Mouse (Mus musculus): Measurements from ENCODE around the gene Gm44790. TPM values are rescaled to one million over a fixed set of nuclear protein-coding genes. Genes with fewer than 3 reads are reported as not detected.

Gene Gm44790
- polyA plus RNA-seq, 1 experiment from 2014 or later = not detected

DNA sequence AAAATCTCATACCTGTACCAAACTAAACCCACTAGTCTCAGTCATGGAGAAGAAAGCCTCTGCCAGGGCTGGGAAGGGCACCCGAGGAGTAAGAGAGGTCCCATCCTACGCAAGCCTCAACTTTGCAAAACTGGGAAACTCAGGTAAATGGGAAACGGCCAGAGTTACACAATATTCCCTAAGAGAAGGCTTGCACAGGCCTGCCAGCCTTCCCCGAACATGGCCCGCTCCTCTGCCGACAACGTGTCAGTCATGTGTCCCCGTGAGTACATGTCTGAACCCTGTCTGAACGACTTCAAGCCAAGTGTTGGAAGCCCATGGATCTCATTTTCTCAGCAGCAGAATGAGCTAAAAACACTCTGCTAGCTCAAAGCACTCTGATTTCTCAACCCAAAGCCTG lies 31.4 kb upstream of the Gm44790 start:
- H3K9me3 ChIP-seq = no peaks in the 10 kb centered on the region
- H3K9ac ChIP-seq = no peak overlapping the region
- no peak overlapping the region for H3K4me3 ChIP-seq
- no peaks in the 10 kb centered on the region for H3K27me3 ChIP-seq
- ATAC-seq (ENCODE audit: insufficient number of reproducible peaks, insufficient read depth, low FRiP score, low TSS enrichment) = no peak
- peaks cover 20% of the 10 kb centered on the region for H3K4me1 ChIP-seq
- 86% methylated on average over 9 of the region's 9 CpGs for WGBS
- no peak overlapping the region for H3K27ac ChIP-seq
- peaks cover 30% of the 10 kb centered on the region for H3K36me3 ChIP-seq
- H3K4me2 ChIP-seq (replicated peaks) = peak overlapping the region; percentile 87

DNA sequence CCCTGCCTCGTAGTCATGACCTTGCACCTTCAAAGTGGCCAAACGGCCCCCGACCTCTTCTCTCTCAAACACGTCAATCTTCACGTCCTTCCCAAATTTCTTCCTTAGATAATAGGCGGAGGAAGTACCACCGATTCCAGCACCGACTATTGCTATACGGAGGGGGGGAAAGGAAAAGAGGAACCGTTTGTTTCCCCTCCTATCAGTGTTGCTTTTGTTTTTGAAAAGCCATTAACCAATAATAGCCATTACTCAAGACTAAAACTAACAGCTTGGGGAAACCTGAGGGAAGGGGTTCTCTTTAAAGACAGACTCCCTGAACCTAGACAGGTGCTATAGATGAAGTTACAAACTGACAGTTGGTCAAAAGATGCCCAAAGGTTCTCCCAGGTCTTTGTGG lies 30.5 kb upstream of the Gm44790 start:
- Histone ChIP-seq H3K4me2 (replicated peaks) (peak overlapping the region; percentile 87), H3K4me3 (peak overlapping the region; percentile 91), H3K27me3 (no peaks in the 10 kb centered on the region), H3K36me3 (peaks cover 20% of the 10 kb centered on the region), H3K4me1 (peaks cover 20% of the 10 kb centered on the region), H3K27ac (no peak overlapping the region), H3K9me3 (no peaks in the 10 kb centered on the region), H3K9ac (peak overlapping the region; percentile 86)
- 32% methylated on average over 10 of the region's 10 CpGs for WGBS
- ATAC-seq (ENCODE audit: insufficient number of reproducible peaks, insufficient read depth, low FRiP score, low TSS enrichment) = no peak

DNA sequence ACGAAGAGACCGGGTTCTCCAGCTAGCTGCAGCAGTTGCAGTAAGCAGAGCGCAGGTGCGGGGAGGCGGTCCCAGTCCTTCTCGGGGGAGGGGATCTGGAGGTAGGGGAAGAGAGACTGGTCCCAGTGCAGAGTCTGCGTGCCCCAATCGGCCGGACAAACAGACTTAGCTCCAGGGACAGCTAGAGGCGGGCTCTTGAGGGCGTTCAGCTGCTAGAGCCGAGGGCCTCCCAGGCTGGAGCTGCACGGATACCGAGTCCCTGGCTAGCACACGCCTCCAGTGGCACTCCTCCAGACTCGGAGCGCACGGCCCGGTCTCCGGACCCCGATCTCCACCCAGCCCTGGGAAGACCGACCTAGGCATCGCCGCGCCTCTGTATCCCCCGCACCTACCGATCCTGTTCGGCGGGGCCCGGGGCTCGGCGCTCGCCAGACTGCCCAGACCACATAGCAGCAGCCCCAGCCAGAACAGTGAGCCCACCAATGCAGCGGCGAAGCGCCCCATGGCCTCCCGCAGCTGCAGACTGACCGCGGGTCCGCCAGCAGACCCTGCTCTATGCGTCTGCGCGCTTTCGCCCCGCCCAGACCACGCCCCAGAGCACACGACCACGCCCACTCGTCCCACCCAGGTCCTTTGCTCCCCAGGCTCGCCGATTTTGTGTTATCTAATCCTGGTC lies 29.7 kb upstream of the Gm44790 start, which contains the start of gene Pcyox1:
Pcyox1 (minus strand) TSS at position 574 of the 676 bp plus-strand sequence.
- peak; percentile 92 for ATAC-seq (ENCODE audit: insufficient number of reproducible peaks, insufficient read depth, low FRiP score, low TSS enrichment)
- Histone ChIP-seq H3K4me1 (peaks cover 20% of the 10 kb centered on the region), H3K9ac (peak within 1 kb of the TSS; percentile 86), H3K27me3 (no peaks in the 10 kb centered on the region), H3K4me3 (peak within 1 kb of the TSS; percentile 91), H3K9me3 (no peaks in the 10 kb centered on the region), H3K4me2 (replicated peaks) (peak within 1 kb of the TSS; percentile 87), H3K36me3 (peaks cover 13% of the 10 kb centered on the region), H3K27ac (peak within 1 kb of the TSS; percentile 90)
- under 1% methylated on average over 51 of the region's 51 CpGs for WGBS

DNA sequence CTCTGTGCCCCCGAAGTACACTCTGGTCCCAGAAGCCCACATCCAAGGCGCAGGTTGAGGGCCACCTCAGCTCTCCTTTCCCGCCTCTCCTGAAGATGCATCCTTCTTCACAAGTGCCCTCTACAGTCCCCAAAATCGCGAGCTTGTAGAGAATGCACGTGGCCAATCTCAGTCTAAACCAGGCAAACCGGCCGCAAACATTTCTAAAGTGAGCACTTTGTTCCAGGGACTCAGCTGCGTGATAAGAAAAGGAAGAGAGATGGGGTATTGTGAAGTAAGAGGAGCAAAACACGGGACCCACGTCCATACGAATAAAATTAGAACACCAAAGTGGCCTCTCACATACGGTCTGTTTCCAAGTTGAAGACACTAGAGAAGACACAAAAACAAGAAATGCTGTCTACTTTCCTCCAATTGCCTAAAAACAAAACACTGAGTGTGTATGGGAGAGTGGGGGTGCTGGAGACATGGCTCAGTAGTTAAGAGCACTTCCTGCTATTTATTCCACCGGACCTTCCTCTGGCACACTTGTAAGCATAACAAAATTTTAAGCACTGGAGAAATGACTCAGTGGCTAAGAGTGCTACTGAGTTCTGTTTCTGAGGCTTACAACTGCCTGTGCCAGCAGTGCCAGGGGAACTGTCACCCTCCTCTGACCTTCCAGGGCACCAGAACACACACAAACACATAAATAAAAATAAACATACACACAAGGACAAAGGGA lies 29.0 kb upstream of the Gm44790 start:
- H3K9me3 ChIP-seq = no peaks in the 10 kb centered on the region
- WGBS = 5% methylated on average over 14 of the region's 14 CpGs
- peak overlapping the region; percentile 86 for H3K9ac ChIP-seq
- peak overlapping the region; percentile 91 for H3K4me3 ChIP-seq
- no peak overlapping the region for H3K27ac ChIP-seq
- no peaks in the 10 kb centered on the region for H3K27me3 ChIP-seq
- peaks cover 20% of the 10 kb centered on the region for H3K4me1 ChIP-seq
- ATAC-seq (ENCODE audit: insufficient number of reproducible peaks, insufficient read depth, low FRiP score, low TSS enrichment) = no peak
- H3K4me2 ChIP-seq (replicated peaks) = peak overlapping the region; percentile 87
- H3K36me3 ChIP-seq = peaks cover 6% of the 10 kb centered on the region

DNA sequence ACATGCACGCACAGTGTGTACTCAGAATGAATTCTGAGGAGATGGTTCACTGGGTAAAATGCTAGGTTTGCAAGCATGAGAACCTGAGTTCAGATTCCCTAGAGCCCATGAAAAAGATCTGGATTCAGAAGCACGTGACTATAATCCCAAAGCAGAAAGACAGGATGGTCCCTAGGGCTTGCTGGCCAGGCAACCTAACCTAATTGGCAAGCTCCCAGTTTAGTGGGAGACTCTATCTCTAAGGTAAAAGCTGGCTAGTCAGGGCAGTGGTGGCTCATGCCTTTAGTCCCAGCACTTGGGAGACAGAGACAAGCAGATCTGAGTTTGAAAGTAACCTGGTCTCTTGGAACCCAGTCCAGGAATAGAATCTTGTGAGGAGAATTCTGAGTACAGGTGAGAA lies 27.5 kb upstream of the Gm44790 start:
- ATAC-seq (ENCODE audit: insufficient number of reproducible peaks, insufficient read depth, low FRiP score, low TSS enrichment) = no peak
- WGBS = 74% methylated on average over 2 of the region's 2 CpGs

DNA sequence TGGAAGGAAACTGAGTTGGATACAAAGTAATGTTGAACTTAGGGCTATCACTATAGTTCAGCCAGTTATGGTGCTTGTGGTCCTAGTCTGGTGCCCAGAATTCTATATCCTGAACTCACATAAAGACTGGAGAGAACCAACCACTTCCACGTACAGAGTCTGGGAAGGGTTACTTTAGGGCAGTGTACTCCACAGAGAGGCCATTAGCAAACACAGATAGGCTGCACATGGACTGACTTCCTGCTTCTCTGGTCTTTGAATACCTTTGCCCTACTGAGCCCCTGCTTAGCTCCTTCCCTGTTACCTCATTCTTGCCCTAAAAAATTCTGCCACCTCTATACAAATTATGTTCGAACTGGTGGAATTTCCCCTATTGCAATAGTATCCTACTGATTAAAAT lies 26.5 kb upstream of the Gm44790 start:
- Histone ChIP-seq H3K4me3 (no peak overlapping the region), H3K4me2 (replicated peaks) (no peak overlapping the region), H3K27ac (no peak overlapping the region), H3K27me3 (no peaks in the 10 kb centered on the region), H3K36me3 (no peaks in the 10 kb centered on the region), H3K9ac (no peak overlapping the region), H3K4me1 (peaks cover 18% of the 10 kb centered on the region), H3K9me3 (no peaks in the 10 kb centered on the region)
- 75% methylated on average over 2 of the region's 2 CpGs for WGBS
- no peak for ATAC-seq (ENCODE audit: insufficient number of reproducible peaks, insufficient read depth, low FRiP score, low TSS enrichment)

More for the DNA sequence above, 27.5 kb upstream of the Gm44790 start:
- Histone ChIP-seq H3K9ac (no peak overlapping the region), H3K36me3 (no peaks in the 10 kb centered on the region), H3K27me3 (no peaks in the 10 kb centered on the region), H3K4me2 (replicated peaks) (no peak overlapping the region), H3K27ac (no peak overlapping the region), H3K9me3 (no peaks in the 10 kb centered on the region), H3K4me3 (no peak overlapping the region), H3K4me1 (peaks cover 20% of the 10 kb centered on the region)

DNA sequence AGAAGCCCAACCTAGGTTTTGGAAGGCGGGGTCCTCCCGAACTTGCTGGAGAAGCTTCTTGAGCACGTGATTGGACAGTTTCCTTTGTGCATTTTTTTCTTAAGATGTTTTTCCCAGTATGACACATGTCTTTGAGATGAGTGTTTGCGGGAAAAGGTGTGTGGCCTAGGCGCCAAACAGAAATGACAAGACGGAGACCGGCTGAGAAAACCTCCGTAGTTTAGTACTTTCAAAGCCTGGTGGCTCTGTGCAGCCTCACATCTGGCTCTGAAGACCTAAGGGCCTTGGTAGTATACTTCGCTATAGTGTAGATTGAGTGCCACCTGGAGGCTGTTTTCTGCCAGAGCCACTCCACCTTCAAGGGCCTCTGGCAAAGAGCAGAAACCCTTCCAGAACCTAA lies 25.5 kb upstream of the Gm44790 start:
- Histone ChIP-seq H3K4me3 (peak overlapping the region; percentile 26; the same call in 1 of the 2 replicates), H3K4me2 (replicated peaks) (peak overlapping the region; percentile 39), H3K27ac (no peak overlapping the region), H3K4me1 (peaks cover 8% of the 10 kb centered on the region), H3K9ac (no peak overlapping the region), H3K36me3 (no peaks in the 10 kb centered on the region), H3K27me3 (no peaks in the 10 kb centered on the region), H3K9me3 (no peaks in the 10 kb centered on the region)
- 4% methylated on average over 9 of the region's 9 CpGs for WGBS
- no peak for ATAC-seq (ENCODE audit: insufficient number of reproducible peaks, insufficient read depth, low FRiP score, low TSS enrichment)

DNA sequence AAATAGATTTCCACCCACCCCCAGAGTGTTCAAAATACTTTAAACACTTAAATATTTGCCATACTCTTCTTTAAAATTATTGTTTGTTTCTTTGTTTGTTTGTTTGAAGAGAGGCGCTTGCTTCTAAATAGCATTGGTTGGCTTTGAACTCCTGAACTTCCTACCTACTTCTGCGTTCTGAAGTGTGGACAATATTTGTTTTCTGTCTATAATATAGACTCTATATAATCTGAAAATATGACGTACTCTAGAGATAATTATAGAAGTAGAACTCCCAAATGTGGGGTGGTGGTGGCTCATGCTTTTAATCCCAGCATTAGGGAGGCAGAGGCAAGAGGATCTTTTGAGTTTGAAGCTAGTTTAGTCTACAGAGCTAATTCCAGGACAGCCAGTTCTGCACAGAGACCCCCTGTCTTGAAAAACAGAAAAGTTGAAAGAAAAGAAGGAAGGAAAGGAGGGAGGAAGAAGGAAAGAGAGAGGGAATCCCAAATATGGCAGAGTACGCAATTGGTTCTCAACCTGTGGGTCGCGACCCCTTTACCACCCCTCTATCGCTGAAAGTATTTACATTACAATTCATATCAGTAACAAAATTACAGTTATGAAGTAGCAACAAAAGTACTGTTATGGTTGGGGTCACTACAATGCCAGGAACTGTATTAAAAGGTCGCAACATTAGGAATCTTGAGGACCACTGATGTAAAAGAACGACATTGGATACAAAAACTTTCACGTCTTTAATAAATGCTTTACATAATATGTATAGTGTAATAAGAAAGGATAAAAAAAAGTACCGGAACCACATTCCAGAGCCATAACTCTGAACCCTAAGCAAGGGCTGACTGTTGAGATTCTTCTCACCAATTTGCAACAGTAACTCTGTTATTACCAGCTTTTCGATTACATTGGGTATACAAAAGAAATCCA lies 23.5 kb upstream of the Gm44790 start:
- no peak overlapping the region for H3K27ac ChIP-seq
- 35% methylated on average over 12 of the region's 12 CpGs for whole genome bisulfite sequencing

DNA sequence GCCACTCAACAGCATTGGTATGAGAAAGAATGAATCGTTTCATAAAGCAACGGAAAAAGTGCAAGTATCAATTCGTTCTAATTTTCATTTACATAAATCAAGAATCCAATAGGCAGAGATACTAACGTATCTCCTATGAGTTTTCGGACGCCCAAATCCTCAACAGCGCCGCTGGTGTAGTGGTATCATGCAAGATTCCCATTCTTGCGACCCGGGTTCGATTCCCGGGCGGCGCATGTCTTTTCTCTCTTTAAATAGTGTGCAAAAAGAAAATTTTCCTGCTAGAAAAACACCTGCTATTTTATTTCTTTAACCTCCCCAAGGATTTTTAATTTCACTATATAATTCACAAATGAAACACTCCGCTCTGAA lies 22.7 kb upstream of the Gm44790 start:
- Histone ChIP-seq H3K4me2 (replicated peaks) (peak overlapping the region; percentile 39), H3K9ac (peak overlapping the region; percentile 98)

More for the DNA sequence above, 23.5 kb upstream of the Gm44790 start:
- Histone ChIP-seq H3K4me2 (replicated peaks) (peak overlapping the region; percentile 39), H3K9ac (no peak overlapping the region), H3K9me3 (no peaks in the 10 kb centered on the region), H3K27me3 (no peaks in the 10 kb centered on the region), H3K4me3 (peak overlapping the region; percentile 83), H3K4me1 (peaks cover 8% of the 10 kb centered on the region; the same call in 1 of the 2 replicates), H3K36me3 (peaks cover 4% of the 10 kb centered on the region; the same call in 1 of the 2 replicates)
- ATAC-seq (ENCODE audit: insufficient number of reproducible peaks, insufficient read depth, low FRiP score, low TSS enrichment) = no peak

DNA sequence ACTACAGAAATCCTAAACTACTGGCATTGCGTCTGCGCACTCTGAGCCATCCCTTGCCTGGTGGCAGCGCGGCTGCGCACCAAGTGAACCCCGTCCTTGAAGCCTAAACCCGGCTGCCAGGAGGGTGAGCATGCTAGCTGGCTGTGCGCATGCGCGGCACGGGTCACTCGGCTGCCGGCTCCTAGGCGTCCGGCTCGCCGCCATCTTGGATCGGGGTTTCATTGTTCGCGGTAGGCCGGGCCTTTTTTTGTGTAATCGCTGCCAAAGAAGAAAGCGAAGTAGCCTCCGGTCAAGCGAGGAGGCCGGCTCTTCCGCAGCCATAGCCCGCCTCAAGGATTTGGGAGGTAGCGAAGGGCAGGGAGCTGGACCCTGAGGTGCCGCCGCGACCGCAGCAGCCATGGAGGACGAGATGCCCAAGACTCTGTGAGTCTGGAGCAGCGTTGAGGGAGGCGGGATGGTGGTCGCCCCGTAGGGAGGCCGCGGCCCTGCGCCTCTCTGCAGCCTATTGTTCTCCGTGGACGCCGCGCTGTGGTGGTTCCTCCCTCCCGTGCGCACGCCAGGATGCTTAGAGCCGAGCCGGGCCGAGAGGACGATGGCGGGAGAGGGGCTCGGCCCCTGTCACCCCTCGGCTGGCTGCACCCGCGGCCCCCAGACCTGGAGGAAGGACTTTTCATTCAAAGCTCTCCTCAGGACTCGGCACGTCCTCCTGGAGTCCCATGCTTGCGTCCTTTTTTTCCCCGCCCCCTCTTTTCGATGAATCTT lies 22.2 kb upstream of the Gm44790 start, which contains the start of gene Tia1:
Tia1 (plus strand) TSS at position 120 of the 762 bp plus-strand sequence.
- peak; percentile 93 for ATAC-seq (ENCODE audit: insufficient number of reproducible peaks, insufficient read depth, low FRiP score, low TSS enrichment)
- H3K4me1 ChIP-seq = peaks cover 8% of the 10 kb centered on the region; the same call in 1 of the 2 replicates
- H3K4me2 ChIP-seq (replicated peaks) = peak within 1 kb of the TSS; percentile 60
- H3K4me3 ChIP-seq = peak within 1 kb of the TSS; percentile 83
- H3K27me3 ChIP-seq = no peaks in the 10 kb centered on the region
- peak within 1 kb of the TSS; percentile 98 for H3K9ac ChIP-seq
- H3K36me3 ChIP-seq = peaks cover 4% of the 10 kb centered on the region; the same call in 1 of the 2 replicates
- H3K27ac ChIP-seq = peak within 1 kb of the TSS; percentile 100
- no peaks in the 10 kb centered on the region for H3K9me3 ChIP-seq
- WGBS = under 1% methylated on average over 59 of the region's 62 CpGs

More for the DNA sequence above, 22.7 kb upstream of the Gm44790 start:
- no peak for ATAC-seq (ENCODE audit: insufficient number of reproducible peaks, insufficient read depth, low FRiP score, low TSS enrichment)
- H3K36me3 ChIP-seq = peaks cover 4% of the 10 kb centered on the region; the same call in 1 of the 2 replicates
- H3K4me1 ChIP-seq = peaks cover 8% of the 10 kb centered on the region; the same call in 1 of the 2 replicates
- no peaks in the 10 kb centered on the region for H3K27me3 ChIP-seq
- under 1% methylated on average over 15 of the region's 15 CpGs for WGBS
- peak overlapping the region; percentile 100 for H3K27ac ChIP-seq
- no peaks in the 10 kb centered on the region for H3K9me3 ChIP-seq
- H3K4me3 ChIP-seq = peak overlapping the region; percentile 83
